Mouse (Mus musculus): ENCODE data around the gene B130006D01Rik.

- TF ChIP-seq POLR2A (IDR thresholded peaks at IDR 0.05; ENCODE audit: insufficient read depth, low read depth, low read length): no peak
- no peak for TF ChIP-seq CTCF (IDR thresholded peaks at IDR 0.05; ENCODE audit: insufficient read depth, low read depth, low read length)
Observed at GRCm38 (mm10) chr11:95765334-95765733, 41.9 kb downstream of the B130006D01Rik start.

All from olfactory bulb, adult 2 months (tissue).